Mouse (Mus musculus) lung, postnatal 4 days (tissue): ENCODE data around the gene Catsperg1.
A peak's percentile ranks its signal among the peaks of the same experiment; 100 is the strongest.
"Not testable (repeated sequence)": the region's sequence is repeated elsewhere in the genome, so short reads cannot be mapped to it uniquely, and the experiment has no call there.

ENCODE experiments used
- DNase-seq, 2 experiments: peaks; one replicate each; pipeline ENCODE4 v3.0.0; 2021

Catsperg1 gene

GRCm38 (mm10) chr7:29230560-29230959 is 16.7 kb upstream of the Catsperg1 start:
- DNase-seq: no peak

- DNase-seq: no peak
Observed at GRCm38 (mm10) chr7:29228202-29228601, 14.4 kb upstream of the Catsperg1 start.

- DNase-seq: no peak
Observed at GRCm38 (mm10) chr7:29225520-29225919, 11.7 kb upstream of the Catsperg1 start.

- no peak for DNase-seq
Observed at GRCm38 (mm10) chr7:29224756-29225394, 11.0 kb upstream of the Catsperg1 start.

GRCm38 (mm10) chr7:29214846-29215245 is 1.0 kb upstream of the Catsperg1 start:
- DNase-seq: no peak

GRCm38 (mm10) chr7:29214236-29214635 is 401 bp upstream of the Catsperg1 start:
- no peak for DNase-seq

GRCm38 (mm10) chr7:29212775-29213560 is 867 bp downstream of the Catsperg1 start:
- not testable (repeated sequence) for DNase-seq

- DNase-seq: peak; percentile 36 to 46
Observed at GRCm38 (mm10) chr7:29212199-29212765, 1.6 kb downstream of the Catsperg1 start.

- peak; percentile 95 to 96 for DNase-seq
Observed at GRCm38 (mm10) chr7:29211415-29212198, 2.2 kb downstream of the Catsperg1 start.

- peak in 1 of 2 experiments; percentile 70 for DNase-seq
Observed at GRCm38 (mm10) chr7:29211013-29211412, 2.8 kb downstream of the Catsperg1 start.

- DNase-seq: no peak
Observed at GRCm38 (mm10) chr7:29202577-29202976, 11.3 kb downstream of the Catsperg1 start.

- not testable (repeated sequence) for DNase-seq
Observed at GRCm38 (mm10) chr7:29194230-29194629, 19.6 kb downstream of the Catsperg1 start.

- DNase-seq: not testable (repeated sequence)
Observed at GRCm38 (mm10) chr7:29181323-29181722, 32.5 kb downstream of the Catsperg1 start.

- no peak for DNase-seq
Observed at GRCm38 (mm10) chr7:29180854-29181236, 33.0 kb downstream of the Catsperg1 start.

GRCm38 (mm10) chr7:29180077-29180853 is 33.6 kb downstream of the Catsperg1 start, which contains the start of gene Psmd8:
Gene Psmd8 (minus strand): TSS chr7:29180701.
- peak; percentile 98 to 99 for DNase-seq

- peak in 1 of 2 experiments; percentile 13 for DNase-seq
Observed at GRCm38 (mm10) chr7:29179323-29179722, 34.5 kb downstream of the Catsperg1 start.

- DNase-seq: no peak
Observed at GRCm38 (mm10) chr7:29178106-29178505, 35.7 kb downstream of the Catsperg1 start.

GRCm38 (mm10) chr7:29172390-29173016 is 41.3 kb downstream of the Catsperg1 start:
- no peak for DNase-seq

GRCm38 (mm10) chr7:29171562-29172097 is 42.2 kb downstream of the Catsperg1 start:
- no peak for DNase-seq

GRCm38 (mm10) chr7:29170755-29171561 is 42.9 kb downstream of the Catsperg1 start:
- DNase-seq: peak in 1 of 2 experiments; percentile 38
